Mouse (Mus musculus) adrenal gland, adult (tissue): ENCODE measurements at regions not wholly inside any gene's neighbourhood (a gene's known extent, or its start where the extent isn't known, plus 50 kb on each side); places are given as distances from the start of the nearest gene placed in this dataset.
A peak's percentile ranks its signal among the peaks of the same experiment; 100 is the strongest.

ENCODE experiments used
- DNase-seq, 2 experiments: peaks; one replicate each; pipeline ENCODE4 v3.0.0; 2022 to 2023; ENCODE audit warnings: low spot score in 1 of 2; ENCODE audit not compliant: inconsistent age in 2 of 2

GRCm38 (mm10) chr17:54065187-54065795 lies 74.8 kb upstream of the Sult1c1 start:
- peak in 1 of 2 experiments; percentile 25 for DNase-seq

- DNase-seq: peak in 1 of 2 experiments; percentile 50
Measured at GRCm38 (mm10) chr17:54061280-54061679, 70.8 kb upstream of the Sult1c1 start.
